Mouse (Mus musculus) lung, postnatal 0 days (tissue): ENCODE measurements at regions not wholly inside any gene's neighbourhood (a gene's known extent, or its start where the extent isn't known, plus 50 kb on each side); places are given as distances from the start of the nearest gene placed in this dataset.

ENCODE experiments used
- CTCF ChIP-seq: IDR thresholded peaks from 2 replicates; pipeline ENCODE4 v1.5.1; 2016; ENCODE audit warnings: antibody characterized with exemption, mild to moderate bottlenecking
- EP300 ChIP-seq: IDR thresholded peaks from 2 replicates; pipeline ENCODE4 v1.6.1; 2016; ENCODE audit warnings: antibody characterized with exemption, mild to moderate bottlenecking, control low read depth

- no peak for TF ChIP-seq EP300
- no peak for TF ChIP-seq CTCF
Observed at GRCm38 (mm10) chr4:64575901-64576300, 529.1 kb upstream of the Tnc start.
